Mouse (Mus musculus) monocyte, adult 5-6 weeks (primary cell): ENCODE data around the gene Naa50. TPM values are rescaled to one million over a fixed set of nuclear protein-coding genes. Genes with fewer than 3 reads are reported as not detected.

Experiments used
- ATAC-seq: fragments of 153-309, 156-312 bp; replicated peaks from 2 replicates; pipeline ENCODE4 v1.8.0; 2017; ENCODE audit warnings: mild to moderate bottlenecking; ENCODE audit not compliant: low TSS enrichment, insufficient number of reproducible peaks, severe bottlenecking, poor library complexity, low FRiP score
- total RNA-seq: library from RNA; stranded (forward); fragments of 200-1000, 200-491, 200-594 nt; gene quantifications from 3 replicates; pipeline ENCODE4 v1.2.3, GENCODE M21; 2017

Naa50 gene
- total RNA-seq, 1 experiment from 2014 or later, result 72.0 TPM

GRCm38 (mm10) chr16:44184769-44185168 lies 45.1 kb downstream of the Naa50 start:
- no peak for ATAC-seq

- peak; percentile 76 for ATAC-seq
These were observed 47.5 kb downstream of the Naa50 start for GRCm38 (mm10) chr16:44187172-44187571.

- no peak for ATAC-seq
These were observed 49.1 kb downstream of the Naa50 start for GRCm38 (mm10) chr16:44188766-44189165.

GRCm38 (mm10) chr16:44190032-44190431 lies 50.4 kb downstream of the Naa50 start:
- peak; percentile 29; the same call in 1 of the 2 replicates for ATAC-seq

- no peak for ATAC-seq
These were observed 51.3 kb downstream of the Naa50 start for GRCm38 (mm10) chr16:44190968-44191367.

- peak; percentile 88 for ATAC-seq
These were observed 59.6 kb downstream of the Naa50 start for GRCm38 (mm10) chr16:44199066-44199703.

GRCm38 (mm10) chr16:44200146-44200545 lies 60.5 kb downstream of the Naa50 start:
- ATAC-seq, result no peak

- ATAC-seq, result no peak
These were observed 64.7 kb downstream of the Naa50 start for GRCm38 (mm10) chr16:44204331-44204730.

- no peak for ATAC-seq
These were observed 66.3 kb downstream of the Naa50 start for GRCm38 (mm10) chr16:44205973-44206372.

- no peak for ATAC-seq
These were observed 70.8 kb downstream of the Naa50 start for GRCm38 (mm10) chr16:44210156-44211053.

- ATAC-seq, result no peak
These were observed 71.4 kb downstream of the Naa50 start for GRCm38 (mm10) chr16:44211054-44211414.

- no peak for ATAC-seq
These were observed 73.1 kb downstream of the Naa50 start for GRCm38 (mm10) chr16:44212703-44213102.

Other genes with a start within 250 kb of the Naa50 start
- gene Qtrt2, start 213.0 kb upstream of the Naa50 start, total RNA-seq, result 11.5 to 22.4 TPM (median 13.1 TPM) in 3 replicates
- gene Zdhhc23, start 160.0 kb upstream of the Naa50 start, total RNA-seq, result 0.95 to 3.9 TPM (median 1.8 TPM) in 3 replicates
- 2.9 to 9.1 TPM (median 7.0 TPM) in 3 replicates for gene Gramd1c, start 76.5 kb upstream of the Naa50 start, total RNA-seq
- 61.9 to 76.9 TPM (median 64.2 TPM) in 3 replicates for gene Atp6v1a, start 125 bp upstream of the Naa50 start, total RNA-seq
- gene Usf3, start 33.4 kb downstream of the Naa50 start, total RNA-seq, result 22.3 to 31.8 TPM (median 29.7 TPM) in 3 replicates
- gene Sidt1, start 193.4 kb downstream of the Naa50 start, total RNA-seq, result 4.0 to 16.8 TPM (median 10.8 TPM) in 3 replicates
- 11.7 to 50.5 TPM (median 19.1 TPM) in 3 replicates for gene Spice1, start 207.3 kb downstream of the Naa50 start, total RNA-seq